Mouse (Mus musculus): ENCODE data around the gene Ackr3.

GRCm38 (mm10) chr1:90210761-90211160 is 7.0 kb downstream of the Ackr3 start:
- TF ChIP-seq CTCF (IDR thresholded peaks at IDR 0.05; ENCODE audit: low read depth) (no peak), EP300 (IDR thresholded peaks at IDR 0.05; ENCODE audit: low read depth) (no peak)
